Mouse (Mus musculus) C2C12 (cell line): ENCODE measurements at regions not wholly inside any gene's neighbourhood (a gene's known extent, or its start where the extent isn't known, plus 50 kb on each side); places are given as distances from the start of the nearest gene placed in this dataset.

Source experiments
- H3K27me3 ChIP-seq: one replicate; pipeline ENCODE4 v1.6.1; 2011; ENCODE audit not compliant: control insufficient read depth, insufficient read depth, insufficient read length
- H3K36me3 ChIP-seq: one replicate; pipeline ENCODE4 v1.6.1; 2011; ENCODE audit not compliant: control insufficient read depth, insufficient read depth
- H3K4me3 ChIP-seq: one replicate; pipeline ENCODE4 v1.5.1; 2011; ENCODE audit warnings: mild to moderate bottlenecking, control low read depth; ENCODE audit not compliant: poor library complexity, insufficient read depth, severe bottlenecking
- H3K79me2 ChIP-seq: one replicate; pipeline ENCODE4 v1.6.1; 2011; ENCODE audit not compliant: control insufficient read depth, insufficient read depth
- H3K79me3 ChIP-seq: one replicate; pipeline ENCODE4 v1.6.1; 2011; ENCODE audit warnings: low read depth, control low read depth
- H3ac ChIP-seq: one replicate; pipeline ENCODE3; 2011; ENCODE audit warnings: low read depth; ENCODE audit not compliant: control insufficient read depth, insufficient read length
- CEBPB ChIP-seq: IDR thresholded peaks from one replicate; pipeline ENCODE4 v1.6.1; 2011; ENCODE audit warnings: low read depth, mild to moderate bottlenecking, control low read depth, moderate library complexity
- CTCF ChIP-seq: IDR thresholded peaks from one replicate; pipeline ENCODE4 v1.5.1; 2011; ENCODE audit not compliant: control insufficient read depth, insufficient read depth, insufficient read length
- FOSL1 ChIP-seq: IDR thresholded peaks from one replicate; pipeline ENCODE4 v1.8.0; 2011; ENCODE audit warnings: mild to moderate bottlenecking, low read length; ENCODE audit not compliant: poor library complexity, insufficient read depth, severe bottlenecking
- MAX ChIP-seq: IDR thresholded peaks from one replicate; pipeline ENCODE4 v1.6.1; 2011; ENCODE audit warnings: mild to moderate bottlenecking, control low read depth
- MYOD1 ChIP-seq: IDR thresholded peaks from one replicate; pipeline ENCODE4 v1.6.1; 2011; ENCODE audit warnings: low read depth; ENCODE audit not compliant: control insufficient read depth, insufficient read length
- MYOG ChIP-seq: IDR thresholded peaks from one replicate; pipeline ENCODE4 v1.6.1; 2011; ENCODE audit not compliant: control insufficient read depth, insufficient read length; ENCODE audit errors: extremely low read depth
- USF1 ChIP-seq: IDR thresholded peaks from one replicate; pipeline ENCODE4 v1.6.1; 2011; ENCODE audit warnings: low read depth, mild to moderate bottlenecking, control low read depth, moderate library complexity

- Histone ChIP-seq H3K4me3 (no peak overlapping the region), H3K27me3 (no peaks in the 10 kb centered on the region), H3ac (no peak overlapping the region), H3K79me2 (no peaks in the 10 kb centered on the region), H3K36me3 (no peaks in the 10 kb centered on the region), H3K79me3 (no peaks in the 10 kb centered on the region)
- no peak for TF ChIP-seq MYOD1
- TF ChIP-seq CTCF = no peak
- TF ChIP-seq CEBPB = no peak
- TF ChIP-seq USF1 = no peak
- TF ChIP-seq MYOG = no peak
- no peak for TF ChIP-seq FOSL1
- TF ChIP-seq MAX = no peak
These were observed 255.4 kb downstream of the Lyplal1 start for GRCm38 (mm10) chr1:185861692-185862091.

- Histone ChIP-seq H3K79me3 (no peaks in the 10 kb centered on the region), H3K36me3 (no peaks in the 10 kb centered on the region), H3K4me3 (no peak overlapping the region), H3ac (no peak overlapping the region), H3K79me2 (no peaks in the 10 kb centered on the region), H3K27me3 (no peaks in the 10 kb centered on the region)
- TF ChIP-seq MAX (no peak), CEBPB (no peak), MYOD1 (no peak), USF1 (no peak), CTCF (no peak), MYOG (no peak), FOSL1 (no peak)
These were observed 251.2 kb downstream of the Lyplal1 start for GRCm38 (mm10) chr1:185865945-185866344.

- Histone ChIP-seq H3K27me3 (no peaks in the 10 kb centered on the region), H3ac (no peak overlapping the region), H3K79me2 (no peaks in the 10 kb centered on the region), H3K79me3 (no peaks in the 10 kb centered on the region), H3K4me3 (no peak overlapping the region), H3K36me3 (no peaks in the 10 kb centered on the region)
- no peak for TF ChIP-seq MYOG
- TF ChIP-seq CEBPB = no peak
- TF ChIP-seq USF1 = no peak
- no peak for TF ChIP-seq MAX
These were observed 250.5 kb downstream of the Lyplal1 start for GRCm38 (mm10) chr1:185866612-185867011.

- TF ChIP-seq FOSL1 (no peak), CTCF (no peak), MYOD1 (no peak), USF1 (no peak), CEBPB (no peak)
- Histone ChIP-seq H3K79me3 (no peaks in the 10 kb centered on the region), H3K4me3 (no peak overlapping the region), H3ac (no peak overlapping the region), H3K36me3 (no peaks in the 10 kb centered on the region), H3K79me2 (no peaks in the 10 kb centered on the region), H3K27me3 (no peaks in the 10 kb centered on the region)
These were observed 250.1 kb downstream of the Lyplal1 start for GRCm38 (mm10) chr1:185867018-185867417.

GRCm38 (mm10) chr1:185868721-185869120 is 248.4 kb downstream of the Lyplal1 start:
- H3K27me3 ChIP-seq = no peaks in the 10 kb centered on the region
- no peaks in the 10 kb centered on the region for H3K79me2 ChIP-seq
- H3ac ChIP-seq = no peak overlapping the region
- no peak for TF ChIP-seq FOSL1
- TF ChIP-seq MAX = no peak
- TF ChIP-seq USF1 = no peak
- TF ChIP-seq MYOG = no peak
- no peak for TF ChIP-seq CEBPB
- no peak for TF ChIP-seq CTCF
- no peak for TF ChIP-seq MYOD1
- no peak overlapping the region for H3K4me3 ChIP-seq
- no peaks in the 10 kb centered on the region for H3K79me3 ChIP-seq
- H3K36me3 ChIP-seq = no peaks in the 10 kb centered on the region

- H3K36me3 ChIP-seq = no peaks in the 10 kb centered on the region
- H3K79me3 ChIP-seq = no peaks in the 10 kb centered on the region
- H3K4me3 ChIP-seq = no peak overlapping the region
- H3K27me3 ChIP-seq = no peaks in the 10 kb centered on the region
- TF ChIP-seq USF1 (no peak), FOSL1 (no peak), MYOD1 (peak; percentile 67), MAX (no peak)
- no peak overlapping the region for H3ac ChIP-seq
- no peaks in the 10 kb centered on the region for H3K79me2 ChIP-seq
These were observed 230.1 kb downstream of the Lyplal1 start for GRCm38 (mm10) chr1:185887031-185887430.
